Mouse (Mus musculus): ENCODE results near the gene Tepp. TPM values are rescaled to one million over a fixed set of nuclear protein-coding genes. Genes with fewer than 3 reads are reported as not detected.

Tepp gene
- not detected for polyA plus RNA-seq (2017; shearing (Covaris generic))

GRCm38 (mm10) chr8:95310342-95310970 lies at the start of gene Tepp:
Tepp (plus strand) TSS chr8:95310566.

GRCm38 (mm10) chr8:95306431-95306830 lies 3.9 kb upstream of the Tepp start, which contains the start of gene Cngb1:
Cngb1 (minus strand) TSS chr8:95306585.

GRCm38 (mm10) chr8:95331720-95332436 lies 21.5 kb downstream of the Tepp start, which contains the start of the genes Zfp319 and Usb1:
Zfp319 (minus strand) TSS chr8:95331950.
Usb1 (plus strand) TSS chr8:95332284.

DNA sequence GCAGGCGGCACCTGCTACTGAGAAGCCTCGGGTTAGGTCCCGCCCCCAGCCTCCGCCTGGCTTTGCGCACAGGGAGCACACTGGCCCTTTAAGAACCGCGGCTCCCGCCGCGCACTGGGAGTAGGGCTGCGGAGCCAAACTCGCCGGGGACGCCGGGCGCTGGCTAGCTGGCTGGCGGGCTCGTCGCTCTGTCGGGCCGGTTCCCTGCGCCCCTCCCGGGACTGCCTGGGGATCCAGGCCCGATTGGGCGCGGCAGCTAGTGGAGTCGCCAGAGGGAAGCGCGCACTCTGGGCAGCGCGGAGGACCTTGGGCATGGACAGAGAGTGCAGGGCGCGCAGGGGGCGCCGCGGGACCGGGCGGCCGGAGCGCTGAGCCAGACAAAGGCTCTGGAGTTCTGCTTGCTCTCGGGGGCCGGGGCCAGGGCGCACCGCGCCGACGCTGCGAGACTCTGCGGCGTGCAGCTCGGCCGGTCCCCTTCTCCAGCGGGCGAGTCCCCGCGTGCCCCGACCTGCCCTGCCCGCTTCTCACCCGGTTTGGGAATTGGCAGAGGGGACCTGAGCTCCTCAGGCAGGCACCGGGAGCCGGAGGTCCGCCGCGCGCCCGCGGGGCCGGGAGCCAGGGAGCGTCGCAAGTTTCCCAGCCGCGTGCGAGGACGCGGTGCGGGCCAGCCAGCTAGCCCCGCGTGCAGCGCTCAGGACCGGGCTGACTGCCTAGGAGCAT lies 41.9 kb downstream of the Tepp start, which contains the start of gene Mmp15:
Gene Mmp15, plus strand, starts transcription at position 118 of the 720 bp plus-strand sequence.

Other genes starting within 250 kb of the Tepp start
- 23.1 TPM for gene Katnb1, start 229.4 kb upstream of the Tepp start, polyA plus RNA-seq (2017; shearing (Covaris generic))
- gene Kifc3, start 107.8 kb upstream of the Tepp start, polyA plus RNA-seq (2017; shearing (Covaris generic)), result 0.82 TPM
- not detected for gene Cngb1, start 4.0 kb upstream of the Tepp start, polyA plus RNA-seq (2017; shearing (Covaris generic))
- 8.7 TPM for gene Zfp319, start 21.4 kb downstream of the Tepp start, polyA plus RNA-seq (2017; shearing (Covaris generic))
- gene Usb1, start 21.7 kb downstream of the Tepp start, polyA plus RNA-seq (2017; shearing (Covaris generic)), result 70.1 TPM
- gene Mmp15, start 41.7 kb downstream of the Tepp start, polyA plus RNA-seq (2017; shearing (Covaris generic)), result 1.2 TPM
- 35.3 TPM for gene Cfap20, start 124.3 kb downstream of the Tepp start, polyA plus RNA-seq (2017; shearing (Covaris generic))
- gene Csnk2a2, start 179.5 kb downstream of the Tepp start, polyA plus RNA-seq (2017; shearing (Covaris generic)), result 4.2 TPM
- not detected for gene Ccdc113, start 223.5 kb downstream of the Tepp start, polyA plus RNA-seq (2017; shearing (Covaris generic))